In the genomic region with DNA sequence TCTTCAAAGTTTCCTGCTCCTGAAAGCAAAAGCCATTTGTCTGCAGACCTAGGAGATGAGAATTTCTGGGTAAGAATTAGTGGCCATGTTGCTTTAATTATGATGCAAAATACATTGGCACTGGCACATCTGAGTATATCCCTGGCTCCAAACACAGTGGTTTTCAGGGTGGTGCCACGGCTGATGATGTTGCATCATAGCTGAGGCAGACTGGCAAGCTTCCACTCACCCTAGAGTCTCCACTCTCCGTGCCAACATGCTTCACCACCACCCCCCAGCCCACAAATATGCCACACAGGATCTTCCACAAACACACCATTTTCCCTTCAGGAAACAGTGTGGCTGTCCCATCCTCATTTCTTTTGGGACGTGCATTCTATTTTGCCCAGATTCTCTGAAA, we compare ENCODE assay signal across 13 mouse cellular contexts.
DNase-seq lines count a peak whose midpoint lies in the region; TF ChIP-seq lines count a peak whose summit lies in the region.
"Had no signal": no experiment of that assay in that cellular context is flagged by ENCODE, and none has a peak within 500 bp of the region (broad histone marks: within the 10 kb centered on the region; RNA-seq: fewer than 3 reads in every experiment).

No protein-coding gene starts in this region.

- TF ChIP-seq CTCF in kidney, adult 2 months (conservative IDR thresholded peaks at IDR 0.05; ENCODE audit: insufficient read depth, insufficient read length, low read depth, low read length) = no peak

- H3K27me3 ChIP-seq in kidney, adult 2 months (replicated peaks; ENCODE audit: control insufficient read depth, insufficient read depth, low read length) = no peaks in the 10 kb centered on the region
- H3K27me3 ChIP-seq: forebrain, embryonic 12.5 days; heart, embryonic 12.5 days; limb, embryonic 13.5 days had no signal

- no peak overlapping the region for H3K27ac ChIP-seq in kidney, adult 2 months (ENCODE audit: insufficient read depth, low read depth, low read length)
- H3K27ac ChIP-seq: forebrain, embryonic 12.5 days; hindbrain, postnatal 0 days; limb, embryonic 13.5 days had no signal

- 0 out of 2 replicates have a peak, but pooled peaks cover 6% of the 10 kb centered on the region for H3K4me1 ChIP-seq in kidney, adult 2 months (ENCODE audit: control insufficient read depth, insufficient read depth, low read length)
- H3K4me1 ChIP-seq: forebrain, embryonic 12.5 days; heart, embryonic 12.5 days; limb, embryonic 13.5 days had no signal

- 59% methylated on average over 3 of the region's 3 CpGs for WGBS in kidney, adult 2 months

- TF ChIP-seq POLR2A in kidney, adult 2 months (IDR thresholded peaks at IDR 0.05; ENCODE audit: low read depth, low read length) = no peak

- DNase-seq in kidney, adult 9 months = peak; percentile 12
- DNase-seq in kidney, adult 2 months = no peak
- peak; percentile 93 for DNase-seq in Muller cell, postnatal 12 days (ENCODE audit: inconsistent ontology term)
- DNase-seq in adrenal gland, postnatal 36 days = peak; percentile 52 to 69
- peak; percentile 43 for DNase-seq in lung, postnatal 25 days (ENCODE audit: low spot score)
- DNase-seq in cerebellum, postnatal 36 days = no peak
- DNase-seq in T-cell, adult 2 months (ENCODE audit: low spot score) = no peak
- no peak for DNase-seq in frontal cortex, postnatal 25 days (ENCODE audit: low spot score in 2 of 2)
- DNase-seq: cerebellum, adult 2 months had no signal

- no peak overlapping the region for H3K4me3 ChIP-seq in kidney, adult 2 months (ENCODE audit: insufficient read depth, low read depth, low read length)
- H3K4me3 ChIP-seq: forebrain, embryonic 12.5 days; heart, embryonic 12.5 days; limb, embryonic 13.5 days had no signal

- no peaks in the 10 kb centered on the region for H3K36me3 ChIP-seq in kidney, adult 2 months (ENCODE audit: control insufficient read depth, insufficient read depth, low read length)
- H3K36me3 ChIP-seq: forebrain, embryonic 12.5 days; heart, embryonic 12.5 days; limb, embryonic 13.5 days had no signal

Comparison
In these comparisons a context has a peak if more than half of its experiments do, and no peak if none do; other contexts are left out.
1. DNase-seq: peak in kidney, adult 9 months (single experiment), Muller cell, postnatal 12 days (single experiment), adrenal gland, postnatal 36 days (2 of 2) and lung, postnatal 25 days (single experiment); none in kidney, adult 2 months (single experiment), cerebellum, postnatal 36 days (0 of 2), T-cell, adult 2 months (single experiment) and frontal cortex, postnatal 25 days (0 of 2).